Mouse (Mus musculus) CD4-positive, CD25-positive, alpha-beta regulatory T cell (primary cell): ENCODE measurements around the gene 4931423N10Rik. TPM values are rescaled to one million over a fixed set of nuclear protein-coding genes. Genes with fewer than 3 reads are reported as not detected.

Experiments used
- polyA plus RNA-seq: library from polyadenylated mRNA; unstranded; fragments of 100-300 nt; shearing (Covaris generic); gene quantifications from one replicate; pipeline ENCODE4 v1.2.1, GENCODE M21; 2017

4931423N10Rik gene
- polyA plus RNA-seq: not detected

DNA sequence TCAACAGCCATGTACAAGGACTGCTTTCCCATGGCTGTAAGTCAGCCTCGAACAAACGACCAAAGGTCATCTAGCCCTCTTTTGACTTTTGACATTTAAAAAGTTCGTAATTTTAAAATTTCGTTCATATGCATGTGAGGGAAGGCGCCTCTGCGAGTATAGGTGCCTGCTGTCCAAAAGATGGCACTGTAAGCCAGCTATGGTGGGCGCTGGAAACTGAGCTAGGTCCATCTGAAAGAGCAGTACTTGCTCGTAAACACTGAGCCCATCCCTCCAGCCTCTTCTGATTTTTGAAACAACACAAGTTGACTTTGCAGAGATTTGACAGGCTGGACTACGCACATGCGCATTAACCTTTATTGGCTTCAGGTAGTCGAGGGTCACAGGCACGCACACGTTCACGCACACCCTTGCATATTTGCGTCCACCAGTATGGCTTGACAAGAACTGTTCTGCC is at the start of gene 4931423N10Rik:
TSS of gene 4931423N10Rik (plus strand) at position 407 of the 457 bp plus-strand sequence.

Other genes with a start within 250 kb of the 4931423N10Rik start
- gene Abi1, start 167.2 kb upstream of the 4931423N10Rik start, polyA plus RNA-seq: 158 TPM
- 54.8 TPM for gene Acbd5, start 139.3 kb upstream of the 4931423N10Rik start, polyA plus RNA-seq
- gene Mastl, start 51.5 kb upstream of the 4931423N10Rik start, polyA plus RNA-seq: 0.48 TPM
- 66.5 TPM for gene Yme1l1, start 51.1 kb upstream of the 4931423N10Rik start, polyA plus RNA-seq
- not detected for gene Nxph2, start 113.8 kb downstream of the 4931423N10Rik start, polyA plus RNA-seq